Mouse (Mus musculus): ENCODE measurements around the gene Plppr3. TPM values are rescaled to one million over a fixed set of nuclear protein-coding genes. Genes with fewer than 3 reads are reported as not detected.

Gene Plppr3
- polyA plus RNA-seq, 1 experiment from 2014 or later: 131 TPM

DNA sequence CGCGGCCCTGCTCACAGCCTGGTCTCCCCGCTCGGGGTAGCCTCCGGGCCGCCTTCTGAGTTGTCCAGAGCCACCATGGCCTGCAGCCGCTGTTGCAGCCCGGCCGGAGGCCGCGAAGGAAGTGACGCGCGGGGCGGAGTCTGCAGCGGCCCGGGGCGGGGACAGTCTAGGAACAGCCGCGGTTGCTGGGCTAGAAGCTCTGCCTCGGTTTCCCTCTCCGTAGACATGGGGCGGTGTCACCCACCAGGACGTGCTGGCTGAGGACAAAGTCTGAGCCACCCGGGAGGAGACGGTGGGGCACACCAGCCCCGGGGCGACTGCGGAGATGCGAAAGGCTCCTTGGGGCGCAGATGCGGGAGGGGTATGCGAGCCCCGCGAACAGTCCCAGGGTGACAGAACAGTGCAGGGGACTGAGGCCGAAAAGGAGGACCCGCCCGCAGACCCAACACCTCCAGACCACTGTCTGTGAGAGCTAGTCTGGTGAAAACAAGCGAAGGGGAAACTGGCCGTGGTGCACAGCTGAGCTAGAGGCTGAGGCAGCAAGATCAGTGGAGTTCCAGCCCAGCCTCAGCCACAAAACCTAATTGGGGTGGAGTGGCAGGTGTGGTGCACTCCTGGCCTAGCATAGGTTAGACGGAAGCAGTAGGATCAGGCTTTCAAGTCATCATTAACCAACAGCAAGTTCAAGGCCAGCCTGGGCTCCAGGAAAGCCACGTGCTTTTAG lies 42.5 kb upstream of the Plppr3 start, which contains the start of gene Kiss1r:
Gene Kiss1r, plus strand, starts transcription at position 164 of the 724 bp plus-strand sequence.
- peak; percentile 87 for ATAC-seq (replicated peaks; ENCODE audit: low FRiP score)

DNA sequence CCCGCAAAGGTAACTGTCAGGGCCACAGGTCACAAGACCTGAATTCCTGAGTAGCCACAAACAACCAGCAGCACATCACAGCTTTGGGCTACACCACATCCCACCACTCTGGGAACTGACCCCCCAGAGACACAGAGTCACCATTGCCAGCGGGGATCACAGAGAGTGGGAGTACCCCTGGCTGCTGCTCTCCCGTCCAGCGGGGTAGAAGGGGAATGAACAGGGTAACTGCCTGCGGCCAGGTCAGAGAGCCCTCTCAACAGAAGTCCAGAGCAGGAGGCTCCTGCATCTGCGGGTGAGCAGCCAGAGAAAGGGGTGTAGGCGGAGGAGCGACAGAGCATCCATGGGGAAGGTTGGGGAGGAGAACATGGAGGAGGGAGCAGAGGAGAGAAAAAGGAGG lies 41.6 kb upstream of the Plppr3 start:
- Histone ChIP-seq H3K9ac (ENCODE audit: low read length) (peak overlapping the region; percentile 94), H3K4me2 (ENCODE audit: low read depth, low read length, severe bottlenecking) (peak overlapping the region; percentile 83), H3K27me3 (ENCODE audit: control insufficient read depth, insufficient read depth, low read length) (peaks cover 40% of the 10 kb centered on the region), H3K36me3 (ENCODE audit: control insufficient read depth, insufficient read depth, low read length) (no peaks in the 10 kb centered on the region), H3K9me3 (ENCODE audit: control insufficient read depth, low read length) (no peaks in the 10 kb centered on the region), H3K4me3 (ENCODE audit: low read depth, low read length) (peak overlapping the region; percentile 81), H3K4me1 (replicated peaks; ENCODE audit: control insufficient read depth, insufficient read depth, low read length) (peaks cover 21% of the 10 kb centered on the region), H3K27ac (ENCODE audit: low read depth, low read length) (no peak overlapping the region; the same call in 1 of the 2 replicates)
- no peak for DNase-seq (ENCODE audit: low spot score)
- WGBS: 7% methylated on average over 8 of the region's 8 CpGs
- no peak for ATAC-seq (replicated peaks; ENCODE audit: low FRiP score)

More for the DNA sequence above, 42.5 kb upstream of the Plppr3 start, which contains the start of gene Kiss1r:
- peaks cover 21% of the 10 kb centered on the region for H3K4me1 ChIP-seq (replicated peaks; ENCODE audit: control insufficient read depth, insufficient read depth, low read length)
- peak within 1 kb of the TSS; percentile 81 for H3K4me3 ChIP-seq (ENCODE audit: low read depth, low read length)
- H3K27ac ChIP-seq (ENCODE audit: low read depth, low read length): no peak within 1 kb of the TSS; the same call in 1 of the 2 replicates
- H3K36me3 ChIP-seq (ENCODE audit: control insufficient read depth, insufficient read depth, low read length): no peaks in the 10 kb centered on the region
- H3K4me2 ChIP-seq (ENCODE audit: low read depth, low read length, severe bottlenecking): peak within 1 kb of the TSS; percentile 83
- H3K9ac ChIP-seq (ENCODE audit: low read length): peak within 1 kb of the TSS; percentile 94
- DNase-seq (ENCODE audit: low spot score): peak; percentile 90
- H3K27me3 ChIP-seq (ENCODE audit: control insufficient read depth, insufficient read depth, low read length): peaks cover 48% of the 10 kb centered on the region
- WGBS: 2% methylated on average over 42 of the region's 42 CpGs
- H3K9me3 ChIP-seq (ENCODE audit: control insufficient read depth, low read length): no peaks in the 10 kb centered on the region

GRCm38 (mm10) chr10:79914948-79915596 lies 40.6 kb upstream of the Plppr3 start:
- no peak for DNase-seq (ENCODE audit: low spot score)
- H3K27me3 ChIP-seq (ENCODE audit: control insufficient read depth, insufficient read depth, low read length): peaks cover 29% of the 10 kb centered on the region
- no peaks in the 10 kb centered on the region for H3K9me3 ChIP-seq (ENCODE audit: control insufficient read depth, low read length)
- H3K36me3 ChIP-seq (ENCODE audit: control insufficient read depth, insufficient read depth, low read length): no peaks in the 10 kb centered on the region
- no peak for ATAC-seq (replicated peaks; ENCODE audit: low FRiP score)
- no peak overlapping the region for H3K4me2 ChIP-seq (ENCODE audit: low read depth, low read length, severe bottlenecking)
- WGBS: 76% methylated on average over 7 of the region's 7 CpGs
- no peak overlapping the region for H3K4me3 ChIP-seq (ENCODE audit: low read depth, low read length)
- H3K9ac ChIP-seq (ENCODE audit: low read length): peak overlapping the region; percentile 20; the same call in 1 of the 2 replicates
- no peak overlapping the region for H3K27ac ChIP-seq (ENCODE audit: low read depth, low read length)
- peaks cover 15% of the 10 kb centered on the region for H3K4me1 ChIP-seq (replicated peaks; ENCODE audit: control insufficient read depth, insufficient read depth, low read length)

GRCm38 (mm10) chr10:79914131-79914947 lies 39.9 kb upstream of the Plppr3 start:
- no peak overlapping the region for H3K4me3 ChIP-seq (ENCODE audit: low read depth, low read length)
- H3K27me3 ChIP-seq (ENCODE audit: control insufficient read depth, insufficient read depth, low read length): peaks cover 22% of the 10 kb centered on the region
- no peak for DNase-seq (ENCODE audit: low spot score)
- no peak for ATAC-seq (replicated peaks; ENCODE audit: low FRiP score)
- no peaks in the 10 kb centered on the region for H3K9me3 ChIP-seq (ENCODE audit: control insufficient read depth, low read length)
- H3K4me2 ChIP-seq (ENCODE audit: low read depth, low read length, severe bottlenecking): no peak overlapping the region
- WGBS: 67% methylated on average over 9 of the region's 11 CpGs
- H3K27ac ChIP-seq (ENCODE audit: low read depth, low read length): no peak overlapping the region
- peaks cover 13% of the 10 kb centered on the region for H3K4me1 ChIP-seq (replicated peaks; ENCODE audit: control insufficient read depth, insufficient read depth, low read length)
- H3K9ac ChIP-seq (ENCODE audit: low read length): no peak overlapping the region
- H3K36me3 ChIP-seq (ENCODE audit: control insufficient read depth, insufficient read depth, low read length): no peaks in the 10 kb centered on the region

DNA sequence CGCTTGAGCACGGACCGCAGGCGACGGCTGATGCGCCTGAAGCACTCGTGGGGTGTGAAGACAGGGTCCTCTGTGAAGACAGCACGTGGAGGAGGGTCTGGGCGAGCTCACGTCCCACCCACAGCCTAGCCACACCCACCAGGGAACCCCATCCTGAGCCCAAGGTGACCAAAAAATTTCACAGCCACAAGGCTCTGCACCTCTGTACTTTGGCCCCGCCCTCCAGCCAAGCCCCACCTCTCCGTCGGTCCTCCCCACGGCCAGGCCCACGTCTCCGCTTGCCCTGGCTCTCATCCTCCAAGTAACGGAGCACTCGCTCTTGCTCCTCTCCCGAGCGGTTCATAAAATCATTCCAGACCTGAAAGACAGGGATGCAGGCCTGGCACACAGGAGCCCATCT lies 38.0 kb upstream of the Plppr3 start:
- ATAC-seq (replicated peaks; ENCODE audit: low FRiP score) (no peak), DNase-seq (ENCODE audit: low spot score) (no peak)
- WGBS: 66% methylated on average over 20 of the region's 20 CpGs
- peaks cover 3% of the 10 kb centered on the region for H3K27me3 ChIP-seq (ENCODE audit: control insufficient read depth, insufficient read depth, low read length)
- peaks cover 11% of the 10 kb centered on the region for H3K4me1 ChIP-seq (replicated peaks; ENCODE audit: control insufficient read depth, insufficient read depth, low read length)
- no peak overlapping the region for H3K4me2 ChIP-seq (ENCODE audit: low read depth, low read length, severe bottlenecking)
- no peaks in the 10 kb centered on the region for H3K36me3 ChIP-seq (ENCODE audit: control insufficient read depth, insufficient read depth, low read length)
- no peak overlapping the region for H3K27ac ChIP-seq (ENCODE audit: low read depth, low read length)
- no peaks in the 10 kb centered on the region for H3K9me3 ChIP-seq (ENCODE audit: control insufficient read depth, low read length)
- no peak overlapping the region for H3K9ac ChIP-seq (ENCODE audit: low read length)
- no peak overlapping the region for H3K4me3 ChIP-seq (ENCODE audit: low read depth, low read length)

DNA sequence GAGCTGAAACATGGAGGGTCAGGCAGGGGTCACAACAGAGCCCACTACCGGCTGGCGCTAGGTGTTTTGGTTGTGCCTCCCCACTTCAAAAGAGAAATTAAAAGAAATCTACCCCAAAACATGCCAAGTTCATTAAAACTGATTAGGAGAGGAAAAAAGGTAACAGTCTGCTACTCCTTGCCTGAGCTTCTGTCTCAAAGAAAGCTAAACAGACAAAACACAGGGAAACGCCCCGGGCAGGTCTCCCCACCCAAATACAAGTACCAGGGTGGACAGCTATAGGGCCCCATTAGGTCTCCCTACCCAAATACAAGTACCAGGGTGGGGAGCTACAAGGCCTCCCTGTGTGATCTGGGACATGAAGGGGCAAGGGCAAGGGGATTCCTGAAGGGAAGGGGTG lies 36.1 kb upstream of the Plppr3 start, which contains the start of gene Gm26602:
Gene Gm26602, plus strand, starts transcription at position 301 of the 400 bp plus-strand sequence.
- Histone ChIP-seq H3K36me3 (ENCODE audit: control insufficient read depth, insufficient read depth, low read length) (no peaks in the 10 kb centered on the region; the same call in 1 of the 2 replicates), H3K4me1 (replicated peaks; ENCODE audit: control insufficient read depth, insufficient read depth, low read length) (peaks cover 9% of the 10 kb centered on the region), H3K4me3 (ENCODE audit: low read depth, low read length) (no peak within 1 kb of the TSS), H3K9me3 (ENCODE audit: control insufficient read depth, low read length) (no peaks in the 10 kb centered on the region), H3K4me2 (ENCODE audit: low read depth, low read length, severe bottlenecking) (no peak within 1 kb of the TSS), H3K27ac (ENCODE audit: low read depth, low read length) (no peak within 1 kb of the TSS), H3K9ac (ENCODE audit: low read length) (no peak within 1 kb of the TSS), H3K27me3 (ENCODE audit: control insufficient read depth, insufficient read depth, low read length) (no peaks in the 10 kb centered on the region)
- DNase-seq (ENCODE audit: low spot score): no peak
- ATAC-seq (replicated peaks; ENCODE audit: low FRiP score): no peak
- 97% methylated on average over 4 of the region's 4 CpGs for WGBS

DNA sequence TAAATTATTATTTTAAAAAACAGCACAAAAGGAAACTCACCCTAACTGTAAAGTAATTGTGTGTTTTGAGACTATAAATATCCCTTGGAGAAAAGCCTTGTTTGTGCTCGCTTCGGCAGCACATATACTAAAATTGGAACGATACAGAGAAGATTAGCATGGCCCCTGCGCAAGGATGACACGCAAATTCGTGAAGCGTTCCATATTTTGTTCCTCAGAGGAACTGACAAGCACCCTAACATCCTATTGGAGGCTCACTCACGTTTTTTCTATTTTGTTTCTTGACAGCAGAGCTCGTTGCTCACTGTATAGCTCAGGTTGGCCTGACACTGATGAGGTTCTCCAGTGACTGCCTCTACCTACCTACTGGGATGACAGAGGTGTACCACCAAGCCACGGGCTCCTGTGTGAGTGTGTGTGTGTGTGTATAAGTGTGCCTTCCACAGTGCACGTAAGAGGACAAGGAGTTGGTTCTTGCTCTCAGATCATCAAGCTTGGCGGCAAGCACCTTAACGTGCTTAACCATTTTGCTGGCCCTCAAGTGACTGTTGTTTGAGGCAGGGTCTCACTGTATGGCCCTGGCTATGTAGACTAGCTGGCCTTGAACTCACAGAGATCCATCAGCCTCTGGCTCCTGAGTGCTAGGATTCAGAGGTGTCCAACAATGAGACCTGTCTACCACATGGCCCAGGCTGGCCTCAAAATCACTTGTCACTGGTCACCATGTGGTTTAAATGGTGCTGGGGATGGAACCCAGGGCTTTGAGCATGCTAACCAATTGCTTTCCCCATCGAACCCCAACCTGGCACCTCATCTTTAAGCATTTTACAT lies 34.9 kb upstream of the Plppr3 start:
- 24% methylated on average over 14 of the region's 14 CpGs for WGBS
- Histone ChIP-seq H3K36me3 (ENCODE audit: control insufficient read depth, insufficient read depth, low read length) (no peaks in the 10 kb centered on the region; the same call in 1 of the 2 replicates), H3K4me3 (ENCODE audit: low read depth, low read length) (peak overlapping the region; percentile 68; the same call in 1 of the 2 replicates), H3K27me3 (ENCODE audit: control insufficient read depth, insufficient read depth, low read length) (0 out of 2 replicates have a peak, but pooled peaks cover 2% of the 10 kb centered on the region), H3K9me3 (ENCODE audit: control insufficient read depth, low read length) (no peaks in the 10 kb centered on the region), H3K27ac (ENCODE audit: low read depth, low read length) (peak overlapping the region; percentile 95; the same call in 1 of the 2 replicates), H3K4me2 (ENCODE audit: low read depth, low read length, severe bottlenecking) (peak overlapping the region; percentile 26; the same call in 1 of the 2 replicates), H3K9ac (ENCODE audit: low read length) (peak overlapping the region; percentile 94; the same call in 1 of the 2 replicates), H3K4me1 (replicated peaks; ENCODE audit: control insufficient read depth, insufficient read depth, low read length) (0 out of 2 replicates have a peak, but pooled peaks cover 5% of the 10 kb centered on the region)
- DNase-seq (ENCODE audit: low spot score): no peak
- peak; percentile 35 for ATAC-seq (replicated peaks; ENCODE audit: low FRiP score)

Data from forebrain, embryonic 11.5 days (tissue).